Mouse (Mus musculus) layer of hippocampus, adult 18-20 months (tissue): Measurements from ENCODE around the gene Chst5. TPM values are rescaled to one million over a fixed set of nuclear protein-coding genes. Genes with fewer than 3 reads are reported as not detected.

Experiments used
- DNase-seq, 2 experiments: peaks; one replicate each; pipeline ENCODE4 v3.0.0; 2022; ENCODE audit warnings: low spot score in 2 of 2
- total RNA-seq, 2 experiments: library from RNA; stranded (reverse); gene quantifications; 2 replicates each; pipeline ENCODE4 v1.2.3; 2021

Chst5 gene
- total RNA-seq, 2 experiments from 2014 or later: 0.63 to 0.64 TPM

DNA sequence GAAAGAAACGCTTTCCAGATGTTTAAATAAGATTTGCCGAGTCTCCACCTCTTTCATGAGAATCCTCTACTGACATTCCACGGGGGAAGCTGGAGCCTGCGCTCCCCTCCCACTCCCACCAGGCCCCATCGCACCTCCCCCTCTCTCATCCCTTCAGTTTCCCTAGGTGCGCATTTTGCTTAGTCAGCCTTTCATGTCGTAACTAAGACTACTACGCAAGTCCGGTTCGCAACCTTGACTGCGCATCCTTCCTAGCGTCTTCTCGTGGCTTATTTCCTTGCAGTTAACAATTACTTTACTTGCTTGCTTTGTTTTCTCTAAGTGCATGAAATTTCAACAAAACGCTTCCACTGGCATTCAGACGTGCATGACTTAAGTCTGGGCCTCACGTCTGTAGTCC lies 21.5 kb upstream of the Chst5 start:
- DNase-seq: no peak

DNA sequence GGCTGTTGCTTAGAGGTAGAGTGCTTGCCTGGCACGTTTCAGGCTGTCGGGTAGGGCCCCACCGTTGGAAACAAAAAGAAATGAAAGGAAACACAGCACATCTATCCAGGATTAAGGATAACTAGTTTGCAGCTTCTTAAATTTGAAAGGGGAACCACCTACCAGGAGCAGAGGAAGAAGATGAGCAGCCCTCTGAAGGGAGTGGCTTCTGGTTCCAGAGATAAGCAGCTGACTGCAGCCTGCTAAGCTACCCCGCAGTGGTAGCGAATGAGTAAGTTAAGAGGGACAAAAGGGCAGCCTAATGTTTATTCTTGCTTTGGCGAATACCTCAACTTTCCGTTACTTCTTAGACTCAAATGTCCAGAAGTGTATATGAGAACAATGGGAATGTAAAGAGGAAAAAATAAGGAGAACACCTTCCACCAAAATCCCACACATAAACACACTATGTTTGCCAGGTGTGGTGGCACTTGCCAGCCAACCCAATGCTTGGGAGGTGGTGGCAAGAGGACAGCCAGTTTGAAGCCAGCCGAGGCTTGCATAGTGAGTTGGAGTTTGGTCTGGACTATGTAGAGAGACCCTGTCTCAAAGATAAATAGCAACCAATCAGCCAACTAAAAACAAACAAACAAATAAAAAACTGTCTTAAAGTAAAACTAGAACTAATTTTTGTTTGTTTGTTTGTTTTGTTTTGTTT lies 19.5 kb upstream of the Chst5 start:
- DNase-seq: no peak

DNA sequence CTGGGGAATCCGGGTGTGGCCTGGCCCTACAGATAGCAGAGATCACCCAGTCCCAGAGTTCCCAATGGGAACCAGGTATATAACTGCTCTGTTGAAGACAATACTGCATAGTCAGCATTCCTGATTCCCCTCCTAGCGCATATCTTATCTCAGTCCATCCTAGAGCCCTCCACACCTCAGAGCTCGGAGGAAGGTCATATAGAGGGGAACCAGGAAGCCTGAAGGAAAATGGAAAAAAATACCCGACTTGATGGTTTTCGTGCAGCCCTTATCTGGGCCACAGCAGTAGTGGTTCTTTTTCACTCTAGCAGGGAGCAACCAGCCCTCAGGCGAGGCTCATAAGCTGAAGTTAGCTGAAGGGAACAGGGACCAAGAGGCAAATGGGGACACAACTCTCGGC lies 14.7 kb upstream of the Chst5 start:
- DNase-seq: no peak

DNA sequence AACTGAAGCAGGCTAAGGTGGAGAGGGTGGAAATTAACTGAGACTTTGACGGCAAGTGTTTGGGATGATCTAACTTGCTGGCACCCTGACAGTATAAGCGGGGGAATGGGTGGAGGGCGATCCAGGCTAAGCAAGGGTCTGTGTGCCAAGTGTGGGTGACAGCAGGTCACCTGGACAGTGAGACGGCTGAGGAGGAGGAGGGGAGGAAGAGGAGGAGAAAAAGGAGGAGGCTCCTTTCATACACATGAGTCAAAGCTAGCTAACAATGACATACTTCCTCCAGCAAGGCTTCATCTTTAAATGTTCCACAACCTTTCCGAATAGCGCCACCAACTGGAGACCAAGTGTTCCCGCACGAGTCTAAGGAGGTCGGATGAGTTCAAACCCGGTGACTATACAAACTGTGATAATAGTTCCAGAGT lies 13.1 kb upstream of the Chst5 start:
- DNase-seq: peak in 1 of 2 experiments; percentile 68

DNA sequence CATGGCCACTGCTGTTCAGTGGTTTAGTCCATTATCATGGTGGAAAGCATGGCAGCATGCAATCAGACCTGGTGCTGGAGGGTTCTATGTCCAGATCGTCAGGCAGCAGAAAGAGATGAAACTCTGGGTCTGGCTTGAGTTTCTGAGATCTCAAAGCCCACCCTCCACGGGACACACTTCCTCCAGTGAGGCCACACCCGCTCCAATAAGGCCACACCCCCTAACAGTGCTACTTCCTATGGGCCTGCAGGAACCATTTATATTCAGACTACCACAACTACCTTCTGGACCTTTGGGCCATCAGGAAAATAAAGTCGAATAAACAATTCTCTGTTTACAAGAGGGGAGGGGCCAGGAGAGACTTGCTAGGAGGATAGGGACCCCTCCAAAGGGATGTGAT lies 10.7 kb upstream of the Chst5 start:
- no peak for DNase-seq

DNA sequence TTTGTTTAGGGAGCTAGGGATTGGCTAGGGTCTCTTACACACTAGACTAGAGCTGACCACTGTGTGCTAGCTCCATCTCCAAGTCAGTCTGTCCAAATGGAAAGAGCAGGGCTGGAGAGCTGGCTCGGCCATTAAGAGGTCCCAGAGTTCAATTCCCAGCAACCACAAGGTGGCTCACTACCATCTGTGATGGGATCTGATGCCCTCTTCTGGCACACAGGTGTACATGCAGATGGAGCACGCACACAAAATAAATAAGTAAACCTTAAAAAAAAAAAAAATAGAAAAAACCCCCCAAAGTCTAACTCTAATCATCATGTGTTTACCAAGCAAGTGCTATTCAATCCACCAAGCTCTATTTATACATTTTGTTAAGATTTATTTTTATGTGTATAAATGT lies 9.4 kb upstream of the Chst5 start:
- DNase-seq: no peak

DNA sequence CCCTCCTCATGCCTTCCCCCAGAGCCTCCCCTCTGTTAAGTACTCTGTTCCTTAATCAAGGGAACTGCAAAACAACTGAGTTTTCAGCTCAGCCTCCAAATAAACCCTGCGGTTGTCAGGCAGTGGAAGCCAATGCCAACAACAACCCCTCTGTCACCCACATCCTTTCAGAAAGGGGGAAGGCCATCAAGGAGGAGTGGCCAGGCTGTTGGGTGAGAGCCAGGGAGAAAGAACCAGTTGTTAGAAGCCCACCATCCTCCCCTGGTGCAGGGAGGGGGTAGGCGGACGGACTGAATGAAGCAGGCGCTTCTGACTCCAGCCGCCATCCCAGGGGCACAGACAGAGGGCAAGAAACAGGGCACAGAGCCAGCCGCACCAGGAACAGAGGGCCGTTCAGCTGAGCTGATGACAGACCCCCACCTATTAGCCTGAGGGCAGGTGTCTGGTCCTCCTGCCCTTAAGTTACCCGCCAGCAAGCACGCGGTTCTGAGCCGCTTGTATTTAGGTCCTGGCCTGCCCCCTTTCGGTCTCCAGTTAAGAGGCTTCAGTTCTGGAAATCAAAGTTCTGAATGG lies 2.7 kb upstream of the Chst5 start:
- DNase-seq: peak in 1 of 2 experiments; percentile 49

DNA sequence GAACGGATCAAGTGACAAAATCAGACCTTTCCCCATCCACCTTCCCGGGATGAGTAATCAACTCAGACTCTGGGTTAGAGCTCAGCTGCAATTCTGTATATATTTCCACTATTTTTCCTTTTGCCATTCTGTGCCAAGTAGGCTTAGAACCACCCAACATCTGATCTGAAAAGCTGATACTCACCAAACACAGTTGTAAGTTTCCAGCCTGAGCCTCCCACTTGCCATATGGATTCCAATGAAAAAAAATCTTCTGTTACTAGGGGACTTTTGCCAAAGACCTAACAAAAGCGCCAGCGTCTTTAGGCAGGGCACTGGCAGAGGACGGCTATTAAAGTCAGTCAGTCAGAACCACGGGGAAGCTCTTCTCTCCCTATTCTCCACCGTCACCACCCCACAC lies 1.3 kb upstream of the Chst5 start:
- peak in 1 of 2 experiments; percentile 79 for DNase-seq

DNA sequence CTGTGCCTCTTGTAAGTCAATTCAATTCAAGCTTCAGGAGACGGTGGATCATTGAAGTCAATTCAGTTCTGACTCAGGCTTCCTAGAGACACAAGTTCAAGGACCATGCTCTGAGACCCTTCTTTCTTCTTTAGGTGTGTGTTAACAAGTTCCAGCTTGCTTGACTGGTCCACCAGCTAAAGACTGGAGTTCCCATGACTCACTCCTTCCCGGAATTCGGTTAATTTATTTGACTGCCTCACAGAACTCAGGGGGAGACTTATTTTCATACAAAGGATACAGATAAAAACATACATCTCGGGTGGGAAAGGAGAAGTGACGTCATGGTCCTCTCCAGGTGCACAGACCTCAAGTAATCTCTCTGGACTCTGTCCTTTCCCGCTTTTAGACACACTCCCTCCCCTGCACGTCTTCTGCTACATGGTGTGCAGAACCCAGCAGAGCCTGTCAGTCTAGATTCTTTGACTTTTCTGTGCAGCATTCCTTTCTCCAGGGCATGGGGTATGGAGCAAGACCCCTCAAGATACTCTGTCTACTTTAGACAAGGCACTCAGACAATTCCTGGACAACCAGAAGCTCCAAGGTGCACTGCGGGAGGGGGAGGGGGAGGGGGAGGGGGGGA lies 4.6 kb downstream of the Chst5 start:
- no peak for DNase-seq

DNA sequence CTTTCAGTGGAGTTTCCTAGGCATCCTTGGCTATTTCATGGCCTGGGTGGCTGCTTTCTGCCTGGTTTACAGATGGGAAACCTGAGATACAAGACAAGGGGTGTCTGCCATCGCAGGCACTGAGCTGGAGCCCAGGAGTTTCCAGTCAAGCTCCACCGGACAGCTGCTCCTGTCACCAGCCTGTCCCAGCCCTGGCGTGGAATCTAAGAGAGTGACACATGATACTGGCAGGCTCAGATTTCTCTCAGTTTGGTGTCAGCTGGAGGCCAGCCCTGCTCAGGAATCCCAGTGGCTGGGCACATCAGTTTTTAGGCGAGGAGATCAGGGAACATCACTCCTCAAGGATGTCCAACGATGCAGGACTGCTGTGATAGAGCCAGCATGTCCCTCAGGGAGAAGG lies 8.2 kb downstream of the Chst5 start:
- no peak for DNase-seq

DNA sequence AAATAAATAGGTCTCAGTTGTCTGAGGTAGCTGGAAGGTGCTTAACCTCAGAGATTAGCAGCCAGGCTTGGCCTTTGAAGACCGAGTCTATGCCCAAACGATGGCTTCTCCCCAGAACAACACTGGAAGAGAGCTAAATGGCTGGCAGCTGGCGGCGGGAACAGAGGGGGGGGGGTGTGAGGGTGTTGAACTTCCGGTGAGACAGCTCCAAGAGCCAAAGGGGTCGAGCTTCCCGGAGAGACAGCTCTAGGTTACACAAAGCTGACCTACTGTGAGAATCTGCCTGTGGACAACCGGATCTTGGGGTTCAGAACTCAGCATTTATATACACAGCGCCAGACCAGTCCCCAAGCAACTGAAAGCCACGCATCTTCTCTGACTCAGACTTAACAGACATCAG lies 11.7 kb downstream of the Chst5 start:
- DNase-seq: no peak

DNA sequence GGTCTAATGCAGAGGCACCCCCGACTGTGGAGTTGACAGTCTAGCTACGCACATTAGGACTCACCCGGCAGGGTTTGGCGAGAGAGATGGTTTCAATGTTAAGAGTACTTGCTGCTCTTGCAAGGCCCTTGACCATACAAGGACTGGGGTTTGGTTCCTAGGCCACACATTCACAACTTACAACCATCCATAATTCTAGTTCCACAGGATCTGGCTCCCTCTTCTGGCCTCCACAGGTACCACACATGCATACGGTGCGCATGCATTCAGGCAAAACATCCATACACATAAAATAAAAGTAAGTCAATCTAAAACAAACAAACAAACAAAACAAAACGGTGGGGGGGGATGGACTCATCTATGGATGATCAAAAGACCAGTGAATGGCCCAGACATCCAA lies 15.3 kb downstream of the Chst5 start:
- no peak for DNase-seq

DNA sequence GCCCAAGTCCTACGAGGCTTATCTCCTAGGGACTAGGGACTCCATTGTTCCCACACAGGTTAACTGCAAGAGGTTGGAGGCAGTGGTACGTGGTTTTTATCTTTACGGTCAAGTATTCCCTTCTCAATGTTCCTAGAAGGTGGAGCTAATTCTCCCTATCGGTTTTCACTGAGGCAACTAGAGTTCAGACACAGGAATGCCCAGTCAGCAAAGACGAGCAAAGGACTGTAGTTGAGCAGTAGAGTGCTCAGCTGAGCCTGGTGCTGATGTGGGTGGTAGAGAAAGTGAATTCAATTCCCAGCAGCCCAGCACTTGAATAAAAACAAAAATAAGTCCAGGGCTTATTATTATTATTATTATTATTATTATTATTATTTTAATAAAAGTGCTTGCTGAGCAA lies 17.6 kb downstream of the Chst5 start:
- DNase-seq: no peak

DNA sequence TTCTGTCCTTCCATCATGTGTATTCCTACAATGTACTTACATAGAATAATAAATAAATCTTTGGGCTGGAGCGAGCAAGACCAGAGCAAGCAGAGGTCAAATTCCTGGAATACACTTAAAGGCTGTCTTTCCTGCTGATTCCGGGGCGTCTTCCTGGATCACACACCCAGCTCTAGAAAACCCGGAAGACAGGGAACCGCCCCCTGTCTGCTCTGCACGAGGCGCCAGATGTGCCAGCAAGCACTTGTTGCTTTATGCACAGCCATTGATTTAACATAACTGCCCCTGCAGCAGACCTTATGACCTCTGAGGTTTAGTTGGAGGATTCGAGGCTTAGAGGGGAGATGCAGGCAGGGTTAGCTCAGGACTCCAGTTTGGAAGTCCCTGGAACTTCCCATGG lies 18.3 kb downstream of the Chst5 start:
- DNase-seq: no peak

DNA sequence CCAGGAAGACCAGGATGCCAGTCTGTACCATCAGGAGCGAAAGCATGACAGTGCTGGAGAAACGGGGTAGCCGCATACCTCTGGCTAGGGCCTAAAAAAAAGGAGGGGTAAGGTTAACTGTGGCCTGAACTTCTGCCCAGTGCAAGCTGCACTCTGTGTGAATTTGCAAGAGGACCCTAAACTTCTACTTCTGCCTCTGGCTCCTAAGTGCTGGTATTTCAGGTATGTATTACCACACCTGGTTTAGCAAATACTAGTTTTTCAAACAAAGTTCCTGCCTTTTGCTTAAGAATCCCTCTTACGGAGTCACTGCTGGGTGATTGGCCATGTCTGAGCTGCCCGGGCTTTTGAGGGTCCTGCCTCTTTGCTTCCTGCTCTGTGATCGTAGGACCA lies 19.3 kb downstream of the Chst5 start:
- no peak for DNase-seq

DNA sequence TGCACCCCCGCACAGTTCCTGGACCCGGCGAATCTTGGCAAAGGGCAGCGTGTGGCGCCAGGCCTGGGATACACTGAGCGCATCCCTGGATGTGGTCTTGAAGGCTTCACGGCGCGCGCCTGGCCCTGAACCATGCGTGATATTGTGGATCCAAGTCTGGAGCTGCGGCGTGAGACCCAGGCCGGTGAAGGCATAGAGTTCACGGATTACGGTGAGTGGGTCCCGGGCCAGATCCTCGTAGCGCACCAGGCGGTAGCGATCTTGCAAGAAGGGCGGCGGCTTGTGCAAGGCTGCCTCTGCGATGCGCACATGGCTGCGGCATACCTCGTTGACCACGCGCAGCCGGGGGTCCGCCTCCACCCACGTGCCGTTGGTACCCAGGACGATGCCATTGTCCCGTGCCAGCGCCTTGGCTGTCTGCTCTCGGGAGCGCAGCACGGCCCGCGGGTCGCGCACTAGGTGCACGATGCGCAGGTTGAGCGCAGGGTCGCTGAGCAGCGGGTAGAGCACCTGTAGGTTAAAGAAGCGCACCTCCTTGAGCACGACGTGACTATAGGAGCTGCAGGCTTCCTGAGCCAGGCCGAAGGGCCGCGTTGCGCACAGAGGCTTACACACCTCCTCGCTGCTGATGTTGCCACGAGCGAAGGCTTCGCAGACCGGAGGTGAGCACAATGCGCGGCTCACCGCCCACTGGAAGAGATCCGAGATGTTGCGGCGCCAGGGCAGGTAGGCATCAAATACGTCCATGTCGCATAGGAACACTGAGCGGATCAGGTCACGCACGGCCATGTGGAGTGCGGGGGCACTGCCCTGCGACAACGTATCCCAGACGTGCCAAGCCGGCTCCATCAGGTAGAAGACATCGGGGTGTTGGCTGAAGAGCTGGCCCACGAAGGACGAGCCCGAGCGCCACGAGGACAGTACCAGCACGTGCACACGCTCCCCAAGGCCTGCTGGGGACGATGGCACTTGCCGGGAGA lies 20.0 kb downstream of the Chst5 start:
- DNase-seq: no peak

DNA sequence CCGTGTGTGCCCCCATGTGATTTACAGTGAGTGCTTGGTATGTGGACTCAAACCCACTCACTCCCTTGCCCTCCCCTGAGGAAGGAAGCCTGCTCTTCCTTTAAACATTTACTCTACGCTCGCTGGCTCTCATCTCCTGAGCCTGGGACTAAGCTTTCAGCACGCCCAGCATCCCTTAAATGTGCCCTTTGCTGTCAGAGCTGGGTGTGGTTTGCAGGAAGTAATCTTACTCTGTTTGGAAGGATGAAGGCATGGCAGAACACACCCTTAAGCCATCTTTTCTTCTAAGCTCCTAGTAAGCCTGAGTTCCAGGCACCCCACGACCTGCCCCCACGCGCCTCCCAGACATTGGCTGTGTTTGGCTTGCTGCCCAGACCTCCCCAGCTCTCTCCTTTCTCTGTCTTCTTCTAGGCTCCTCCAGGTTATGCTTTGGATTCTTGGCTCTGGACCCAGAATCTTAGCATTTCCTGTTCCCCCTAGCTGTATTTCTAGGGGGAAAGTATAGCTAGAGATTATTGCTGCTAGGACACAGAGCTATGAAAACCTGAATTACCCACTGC lies 22.1 kb downstream of the Chst5 start:
- DNase-seq: no peak

DNA sequence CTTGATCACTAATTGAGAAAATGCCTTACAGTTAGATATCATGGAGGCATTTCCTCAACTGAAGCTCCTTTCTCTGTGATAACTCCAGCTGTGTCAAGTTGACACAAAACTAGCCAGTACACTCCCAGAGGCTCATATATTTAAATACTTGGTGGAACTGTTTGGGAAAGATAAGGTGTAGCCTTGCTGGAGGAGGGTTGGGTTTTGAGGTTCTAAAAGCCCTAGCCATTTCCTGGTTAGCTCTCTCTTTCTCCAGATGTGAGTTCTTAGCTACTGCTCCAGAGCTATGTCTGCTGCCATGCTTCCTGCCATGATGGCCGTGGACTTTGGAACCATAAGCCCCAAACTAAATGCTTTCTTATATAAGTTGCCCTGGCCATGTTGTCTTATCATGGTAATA lies 22.8 kb downstream of the Chst5 start:
- no peak for DNase-seq

DNA sequence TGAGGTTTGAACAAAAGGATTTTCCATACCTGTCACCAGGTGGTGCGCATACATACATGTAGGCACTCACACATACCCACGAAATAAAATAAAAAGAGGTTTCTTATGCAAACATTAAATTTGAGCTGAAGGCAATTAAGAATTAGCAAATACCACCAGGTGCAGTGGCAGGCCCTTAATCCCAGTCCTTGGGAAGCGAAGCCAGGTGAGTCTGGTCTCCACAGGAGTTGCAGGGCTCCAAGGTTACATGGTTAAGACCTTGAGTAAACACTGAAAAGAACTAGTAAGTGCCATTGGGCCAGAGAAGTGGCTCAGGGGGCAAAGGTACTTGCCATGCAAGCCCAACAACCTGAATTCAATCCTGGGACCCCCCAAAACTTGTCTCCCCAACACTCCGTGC lies 26.6 kb downstream of the Chst5 start:
- no peak for DNase-seq

DNA sequence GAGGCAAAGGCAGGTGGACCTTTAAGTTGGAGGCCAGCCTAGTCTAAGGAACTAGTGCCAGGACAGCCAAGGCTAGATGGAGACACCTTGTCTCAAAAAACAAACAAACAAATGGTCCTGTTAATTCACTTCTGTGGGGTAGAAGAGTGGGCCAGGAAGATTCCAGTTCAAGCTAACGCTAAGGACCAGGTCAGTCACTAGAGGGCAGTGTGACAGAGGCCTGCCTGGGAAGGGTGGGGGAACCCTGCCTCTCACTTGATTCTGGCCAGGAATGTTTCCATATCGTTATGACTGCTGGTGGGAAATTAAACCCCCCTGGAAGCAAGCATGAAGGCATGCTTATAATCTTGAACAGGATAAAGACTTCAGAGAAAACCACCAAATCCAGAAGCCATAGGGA lies 28.7 kb downstream of the Chst5 start:
- DNase-seq: peak in 1 of 2 experiments; percentile 36

DNA sequence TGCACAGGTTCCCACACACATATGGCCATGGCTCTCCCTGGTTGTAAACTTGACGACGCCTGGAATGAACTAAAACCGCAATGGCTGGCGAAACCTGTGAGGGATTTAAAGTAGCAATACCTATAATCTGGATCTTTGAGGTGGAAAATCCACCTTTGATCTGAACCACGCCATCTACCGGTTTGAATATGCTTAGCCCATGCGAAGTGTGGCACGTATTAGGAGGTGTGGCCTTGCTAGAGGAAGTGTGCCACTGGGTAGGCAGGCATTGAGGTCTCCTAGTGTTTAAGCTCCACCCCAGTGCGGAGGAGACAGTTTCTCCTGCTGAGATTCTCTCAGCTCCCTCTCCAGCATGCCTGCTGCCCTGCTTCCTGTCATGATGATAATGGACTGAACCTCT lies 32.5 kb downstream of the Chst5 start:
- DNase-seq: no peak
